Mouse (Mus musculus) stomach, embryonic 16.5 days (tissue): Measurements from ENCODE around the gene Txndc11. TPM values are rescaled to one million over a fixed set of nuclear protein-coding genes. Genes with fewer than 3 reads are reported as not detected.

Source experiments
- ATAC-seq: fragments of 200-750 bp; cut with Nextera tagmentation; 2 replicates; pipeline ENCODE4 v1.8.0; 2017; ENCODE audit warnings: moderate number of reproducible peaks, moderate TSS enrichment; ENCODE audit not compliant: insufficient read depth, low FRiP score
- H3K27ac ChIP-seq: fragments of 300-500 bp; sonication (generic); 2 replicates; pipeline ENCODE4 v1.5.1; 2014; ENCODE audit warnings: low read length
- H3K27me3 ChIP-seq: fragments of 300-500 bp; sonication (generic); 2 replicates; pipeline ENCODE4 v1.6.1; 2014; ENCODE audit warnings: low read length, control low read depth, mixed read lengths; ENCODE audit not compliant: control insufficient read depth, insufficient read depth
- H3K36me3 ChIP-seq: fragments of 300-500 bp; sonication (generic); 2 replicates; pipeline ENCODE4 v1.6.1; 2014; ENCODE audit warnings: low read length; ENCODE audit not compliant: control insufficient read depth, insufficient read depth
- H3K4me1 ChIP-seq: fragments of 300-500 bp; sonication (generic); 2 replicates; pipeline ENCODE4 v1.6.1; 2014; ENCODE audit warnings: low read length, control low read depth, mixed read lengths; ENCODE audit not compliant: control insufficient read depth, insufficient read depth
- H3K4me2 ChIP-seq: fragments of 300-500 bp; sonication (generic); 2 replicates; pipeline ENCODE4 v1.6.1; 2014; ENCODE audit warnings: low read depth, low read length, mixed read lengths
- H3K4me3 ChIP-seq: fragments of 300-500 bp; sonication (generic); replicated peaks from 2 replicates; pipeline ENCODE4 v1.5.1; 2014; ENCODE audit warnings: mild to moderate bottlenecking, low read length
- H3K9ac ChIP-seq: fragments of 300-500 bp; sonication (generic); 2 replicates; pipeline ENCODE4 v1.6.1; 2014; ENCODE audit warnings: low read length
- H3K9me3 ChIP-seq: fragments of 300-500 bp; sonication (generic); replicated peaks from 2 replicates; pipeline ENCODE4 v1.6.1; 2016; ENCODE audit warnings: low read length, control low read depth; ENCODE audit not compliant: control insufficient read depth
- WGBS: fragments of 180-500 bp; shearing (Covaris S2); extraction: QIAGEN DNeasy Blood & Tissue Kit; methylation state at CpG from one replicate; pipeline ENCODE4 v1.1.7; 2014; 5-methylcytosine and 5-hydroxymethylcytosine counted together
- polyA plus RNA-seq: library from polyadenylated mRNA; unstranded; fragments of >200 nt; fragmentation: Nextera tagmentation; extraction: Ambion mirVana; gene quantifications from 2 replicates; pipeline ENCODE4 v1.2.1, GENCODE M21; 2015

The Txndc11 gene
- polyA plus RNA-seq, 1 experiment from 2014 or later, result 34.0 TPM

- Histone ChIP-seq H3K9ac (no peak overlapping the region), H3K27ac (no peak overlapping the region), H3K36me3 (peaks cover 24% of the 10 kb centered on the region; the same call in 1 of the 2 replicates), H3K4me1 (no peaks in the 10 kb centered on the region), H3K4me2 (no peak overlapping the region), H3K9me3 (no peaks in the 10 kb centered on the region), H3K4me3 (no peak overlapping the region), H3K27me3 (no peaks in the 10 kb centered on the region)
- WGBS, result 83% methylated on average over 10 of the region's 10 CpGs
- no peak for ATAC-seq
These were observed 43.4 kb downstream of the Txndc11 start for GRCm38 (mm10) chr16:11090836-11091570.

GRCm38 (mm10) chr16:11086856-11087588 is 47.4 kb downstream of the Txndc11 start:
- Histone ChIP-seq H3K4me1 (no peaks in the 10 kb centered on the region), H3K4me3 (no peak overlapping the region), H3K27ac (no peak overlapping the region), H3K4me2 (no peak overlapping the region), H3K27me3 (no peaks in the 10 kb centered on the region), H3K36me3 (peaks cover 35% of the 10 kb centered on the region), H3K9ac (no peak overlapping the region), H3K9me3 (no peaks in the 10 kb centered on the region)
- 89% methylated on average over 5 of the region's 5 CpGs for WGBS
- no peak for ATAC-seq

- no peak for ATAC-seq
- Histone ChIP-seq H3K9ac (no peak overlapping the region), H3K36me3 (peaks cover 32% of the 10 kb centered on the region), H3K27ac (no peak overlapping the region), H3K4me3 (no peak overlapping the region), H3K27me3 (no peaks in the 10 kb centered on the region), H3K4me2 (no peak overlapping the region), H3K9me3 (no peaks in the 10 kb centered on the region), H3K4me1 (no peaks in the 10 kb centered on the region)
- WGBS, result 92% methylated on average over 3 of the region's 3 CpGs
These were observed 48.2 kb downstream of the Txndc11 start for GRCm38 (mm10) chr16:11086299-11086698.

GRCm38 (mm10) chr16:11084181-11084580 is 50.3 kb downstream of the Txndc11 start:
- no peaks in the 10 kb centered on the region for H3K9me3 ChIP-seq
- H3K27ac ChIP-seq, result no peak overlapping the region
- H3K4me1 ChIP-seq, result no peaks in the 10 kb centered on the region
- peaks cover 26% of the 10 kb centered on the region for H3K36me3 ChIP-seq
- no peak for ATAC-seq
- H3K27me3 ChIP-seq, result no peaks in the 10 kb centered on the region
- H3K4me2 ChIP-seq, result no peak overlapping the region
- no peak overlapping the region for H3K4me3 ChIP-seq
- no peak overlapping the region for H3K9ac ChIP-seq
- WGBS, result 90% methylated on average over 8 of the region's 8 CpGs

- H3K4me1 ChIP-seq, result 0 out of 2 replicates have a peak, but pooled peaks cover 1% of the 10 kb centered on the region
- no peak overlapping the region for H3K27ac ChIP-seq
- H3K4me2 ChIP-seq, result no peak overlapping the region
- no peaks in the 10 kb centered on the region for H3K27me3 ChIP-seq
- H3K4me3 ChIP-seq, result no peak overlapping the region
- no peaks in the 10 kb centered on the region for H3K9me3 ChIP-seq
- ATAC-seq, result no peak
- peaks cover 24% of the 10 kb centered on the region; the same call in 1 of the 2 replicates for H3K36me3 ChIP-seq
- 71% methylated on average over 3 of the region's 3 CpGs for WGBS
- H3K9ac ChIP-seq, result no peak overlapping the region
These were observed 56.1 kb downstream of the Txndc11 start for GRCm38 (mm10) chr16:11078216-11078869.

- 0 out of 2 replicates have a peak, but pooled peaks cover 4% of the 10 kb centered on the region for H3K4me1 ChIP-seq
- H3K9ac ChIP-seq, result no peak overlapping the region
- no peaks in the 10 kb centered on the region for H3K27me3 ChIP-seq
- 91% methylated on average over 9 of the region's 9 CpGs for WGBS
- H3K4me2 ChIP-seq, result no peak overlapping the region
- H3K27ac ChIP-seq, result no peak overlapping the region
- no peak for ATAC-seq
- no peaks in the 10 kb centered on the region for H3K9me3 ChIP-seq
- peaks cover 24% of the 10 kb centered on the region; the same call in 1 of the 2 replicates for H3K36me3 ChIP-seq
- H3K4me3 ChIP-seq, result no peak overlapping the region
These were observed 56.7 kb downstream of the Txndc11 start for GRCm38 (mm10) chr16:11077601-11078201.

GRCm38 (mm10) chr16:11073060-11073459 is 61.4 kb downstream of the Txndc11 start:
- no peaks in the 10 kb centered on the region for H3K27me3 ChIP-seq
- no peak for ATAC-seq
- peaks cover 16% of the 10 kb centered on the region; the same call in 1 of the 2 replicates for H3K36me3 ChIP-seq
- no peak overlapping the region for H3K4me3 ChIP-seq
- no peaks in the 10 kb centered on the region for H3K9me3 ChIP-seq
- H3K4me1 ChIP-seq, result peaks cover 7% of the 10 kb centered on the region
- no peak overlapping the region for H3K4me2 ChIP-seq
- H3K9ac ChIP-seq, result no peak overlapping the region
- WGBS, result 63% methylated on average over 6 of the region's 6 CpGs
- H3K27ac ChIP-seq, result no peak overlapping the region

GRCm38 (mm10) chr16:11072454-11072853 is 62.0 kb downstream of the Txndc11 start:
- peaks cover 12% of the 10 kb centered on the region; the same call in 1 of the 2 replicates for H3K36me3 ChIP-seq
- WGBS, result 82% methylated on average over 8 of the region's 8 CpGs
- no peaks in the 10 kb centered on the region for H3K9me3 ChIP-seq

More at GRCm38 (mm10) chr16:11072454-11072853, 62.0 kb downstream of the Txndc11 start:
- Histone ChIP-seq H3K27ac (no peak overlapping the region), H3K4me2 (no peak overlapping the region), H3K9ac (no peak overlapping the region), H3K27me3 (no peaks in the 10 kb centered on the region), H3K4me3 (no peak overlapping the region), H3K4me1 (peaks cover 13% of the 10 kb centered on the region)
- ATAC-seq, result no peak
